ENCODE assay signal across 11 mouse cellular contexts in genomic region chr19:14645666-14646065, GRCm38 (mm10).
"Had no signal": no experiment of that assay in that cellular context is flagged by ENCODE, and none has a peak within 500 bp of the region (broad histone marks: within the 10 kb centered on the region; RNA-seq: fewer than 3 reads in every experiment).

No protein-coding gene starts in this region.

- H3K4me2 ChIP-seq: liver, embryonic 13.5 days; lung, embryonic 15.5 days had no signal

- H3K4me1 ChIP-seq: liver, embryonic 13.5 days; lung, embryonic 15.5 days had no signal

- H3K27me3 ChIP-seq: liver, embryonic 13.5 days; lung, embryonic 15.5 days had no signal

- H3K9ac ChIP-seq: liver, embryonic 13.5 days; lung, embryonic 15.5 days had no signal

- H3K9me3 ChIP-seq: liver, embryonic 13.5 days; lung, embryonic 15.5 days had no signal

- H3K36me3 ChIP-seq: liver, embryonic 13.5 days; lung, embryonic 15.5 days had no signal

- DNase-seq: kidney, adult 18-20 months; kidney, adult 9 months; kidney, postnatal 36 days; layer of hippocampus, postnatal 36 days; liver, embryonic 13.5 days; midbrain, embryonic 14.5 days; thymus, adult 18-20 months; thymus, postnatal 4 days had no signal

- H3K27ac ChIP-seq: left cerebral cortex, adult 2 months; liver, embryonic 13.5 days; lung, embryonic 15.5 days; macrophage had no signal

- H3K4me3 ChIP-seq: left cerebral cortex, adult 2 months; liver, embryonic 13.5 days; lung, embryonic 15.5 days had no signal
